Mouse (Mus musculus): ENCODE data around the gene Il12a. TPM values are rescaled to one million over a fixed set of nuclear protein-coding genes. Genes with fewer than 3 reads are reported as not detected.

Gene Il12a
- not detected in 2 replicates for polyA plus RNA-seq (2015; fragmentation: Nextera tagmentation; extraction: Ambion mirVana)

- no peaks in the 10 kb centered on the region for H3K36me3 ChIP-seq (ENCODE audit: control insufficient read depth, insufficient read depth)
- peak within 1 kb of the TSS; percentile 31 for H3K4me3 ChIP-seq (ENCODE audit: low read length)
- H3K9me3 ChIP-seq (replicated peaks; ENCODE audit: control insufficient read depth, low read length) = no peaks in the 10 kb centered on the region
- ATAC-seq (replicated peaks; ENCODE audit: extremely low read depth, insufficient read depth, low FRiP score) = no peak
- no peak within 1 kb of the TSS for H3K27ac ChIP-seq (ENCODE audit: low read length)
- 84% methylated on average over 4 of the region's 4 CpGs for WGBS
- peak within 1 kb of the TSS; percentile 61 for H3K4me2 ChIP-seq (ENCODE audit: low read depth, low read length)
- H3K9ac ChIP-seq (ENCODE audit: low read length) = peak within 1 kb of the TSS; percentile 35; the same call in 1 of the 2 replicates
- H3K4me1 ChIP-seq (ENCODE audit: control insufficient read depth, insufficient read depth, low read length) = peaks cover 10% of the 10 kb centered on the region
- H3K27me3 ChIP-seq (ENCODE audit: control insufficient read depth, insufficient read depth, low read length) = no peaks in the 10 kb centered on the region
Measured at GRCm38 (mm10) chr3:68690344-68690743, at the start of gene Il12a. Gene Il12a (plus strand): TSS chr3:68690644.

- Histone ChIP-seq H3K27me3 (ENCODE audit: control insufficient read depth, insufficient read depth, low read length) (no peaks in the 10 kb centered on the region), H3K9me3 (replicated peaks; ENCODE audit: control insufficient read depth, low read length) (0 out of 2 replicates have a peak, but pooled peaks cover 3% of the 10 kb centered on the region), H3K36me3 (ENCODE audit: control insufficient read depth, insufficient read depth) (no peaks in the 10 kb centered on the region), H3K4me2 (ENCODE audit: low read depth, low read length) (no peak overlapping the region), H3K4me3 (ENCODE audit: low read length) (no peak overlapping the region), H3K9ac (ENCODE audit: low read length) (no peak overlapping the region), H3K4me1 (ENCODE audit: control insufficient read depth, insufficient read depth, low read length) (no peaks in the 10 kb centered on the region), H3K27ac (ENCODE audit: low read length) (no peak overlapping the region)
- no peak for ATAC-seq (replicated peaks; ENCODE audit: extremely low read depth, insufficient read depth, low FRiP score)
- 80% methylated on average over 7 of the region's 7 CpGs for WGBS
Measured at GRCm38 (mm10) chr3:68642935-68643334, 47.5 kb upstream of the Il12a start.

GRCm38 (mm10) chr3:68646387-68647130 lies 43.9 kb upstream of the Il12a start:
- Histone ChIP-seq H3K9ac (ENCODE audit: low read length) (no peak overlapping the region), H3K27ac (ENCODE audit: low read length) (no peak overlapping the region), H3K4me2 (ENCODE audit: low read depth, low read length) (no peak overlapping the region), H3K4me1 (ENCODE audit: control insufficient read depth, insufficient read depth, low read length) (no peaks in the 10 kb centered on the region), H3K4me3 (ENCODE audit: low read length) (no peak overlapping the region), H3K9me3 (replicated peaks; ENCODE audit: control insufficient read depth, low read length) (0 out of 2 replicates have a peak, but pooled peaks cover 3% of the 10 kb centered on the region), H3K36me3 (ENCODE audit: control insufficient read depth, insufficient read depth) (no peaks in the 10 kb centered on the region), H3K27me3 (ENCODE audit: control insufficient read depth, insufficient read depth, low read length) (no peaks in the 10 kb centered on the region)
- 74% methylated on average over 6 of the region's 6 CpGs for WGBS
- ATAC-seq (replicated peaks; ENCODE audit: extremely low read depth, insufficient read depth, low FRiP score) = no peak

GRCm38 (mm10) chr3:68647282-68647681 lies 43.2 kb upstream of the Il12a start:
- Histone ChIP-seq H3K27me3 (ENCODE audit: control insufficient read depth, insufficient read depth, low read length) (no peaks in the 10 kb centered on the region), H3K27ac (ENCODE audit: low read length) (no peak overlapping the region), H3K9ac (ENCODE audit: low read length) (no peak overlapping the region), H3K4me1 (ENCODE audit: control insufficient read depth, insufficient read depth, low read length) (no peaks in the 10 kb centered on the region), H3K4me2 (ENCODE audit: low read depth, low read length) (no peak overlapping the region), H3K9me3 (replicated peaks; ENCODE audit: control insufficient read depth, low read length) (0 out of 2 replicates have a peak, but pooled peaks cover 3% of the 10 kb centered on the region), H3K4me3 (ENCODE audit: low read length) (no peak overlapping the region), H3K36me3 (ENCODE audit: control insufficient read depth, insufficient read depth) (no peaks in the 10 kb centered on the region)
- 77% methylated on average over 3 of the region's 3 CpGs for WGBS
- no peak for ATAC-seq (replicated peaks; ENCODE audit: extremely low read depth, insufficient read depth, low FRiP score)

- Histone ChIP-seq H3K4me2 (ENCODE audit: low read depth, low read length) (no peak overlapping the region), H3K27ac (ENCODE audit: low read length) (no peak overlapping the region), H3K4me3 (ENCODE audit: low read length) (no peak overlapping the region), H3K4me1 (ENCODE audit: control insufficient read depth, insufficient read depth, low read length) (no peaks in the 10 kb centered on the region), H3K9ac (ENCODE audit: low read length) (no peak overlapping the region), H3K9me3 (replicated peaks; ENCODE audit: control insufficient read depth, low read length) (no peaks in the 10 kb centered on the region), H3K36me3 (ENCODE audit: control insufficient read depth, insufficient read depth) (no peaks in the 10 kb centered on the region), H3K27me3 (ENCODE audit: control insufficient read depth, insufficient read depth, low read length) (no peaks in the 10 kb centered on the region)
- WGBS = 87% methylated on average over 3 of the region's 3 CpGs
- no peak for ATAC-seq (replicated peaks; ENCODE audit: extremely low read depth, insufficient read depth, low FRiP score)
Measured at GRCm38 (mm10) chr3:68650251-68650650, 40.2 kb upstream of the Il12a start.

- 0 out of 2 replicates have a peak, but pooled peaks cover 6% of the 10 kb centered on the region for H3K4me1 ChIP-seq (ENCODE audit: control insufficient read depth, insufficient read depth, low read length)
- 66% methylated on average over 4 of the region's 4 CpGs for WGBS
- ATAC-seq (replicated peaks; ENCODE audit: extremely low read depth, insufficient read depth, low FRiP score) = no peak
Measured at GRCm38 (mm10) chr3:68656607-68657352, 33.7 kb upstream of the Il12a start.

GRCm38 (mm10) chr3:68657589-68658245 lies 32.7 kb upstream of the Il12a start:
- Histone ChIP-seq H3K9ac (ENCODE audit: low read length) (no peak overlapping the region), H3K27me3 (ENCODE audit: control insufficient read depth, insufficient read depth, low read length) (no peaks in the 10 kb centered on the region), H3K27ac (ENCODE audit: low read length) (no peak overlapping the region), H3K36me3 (ENCODE audit: control insufficient read depth, insufficient read depth) (no peaks in the 10 kb centered on the region), H3K4me1 (ENCODE audit: control insufficient read depth, insufficient read depth, low read length) (0 out of 2 replicates have a peak, but pooled peaks cover 6% of the 10 kb centered on the region), H3K4me3 (ENCODE audit: low read length) (no peak overlapping the region), H3K4me2 (ENCODE audit: low read depth, low read length) (peak overlapping the region; percentile 6; the same call in 1 of the 2 replicates), H3K9me3 (replicated peaks; ENCODE audit: control insufficient read depth, low read length) (no peaks in the 10 kb centered on the region)
- ATAC-seq (replicated peaks; ENCODE audit: extremely low read depth, insufficient read depth, low FRiP score) = no peak
- WGBS = 9% methylated on average over 9 of the region's 9 CpGs

More at GRCm38 (mm10) chr3:68656607-68657352, 33.7 kb upstream of the Il12a start:
- Histone ChIP-seq H3K9me3 (replicated peaks; ENCODE audit: control insufficient read depth, low read length) (no peaks in the 10 kb centered on the region), H3K27ac (ENCODE audit: low read length) (no peak overlapping the region), H3K9ac (ENCODE audit: low read length) (no peak overlapping the region), H3K36me3 (ENCODE audit: control insufficient read depth, insufficient read depth) (no peaks in the 10 kb centered on the region), H3K4me3 (ENCODE audit: low read length) (no peak overlapping the region), H3K4me2 (ENCODE audit: low read depth, low read length) (no peak overlapping the region), H3K27me3 (ENCODE audit: control insufficient read depth, insufficient read depth, low read length) (no peaks in the 10 kb centered on the region)

GRCm38 (mm10) chr3:68659996-68660395 lies 30.4 kb upstream of the Il12a start:
- no peak for ATAC-seq (replicated peaks; ENCODE audit: extremely low read depth, insufficient read depth, low FRiP score)
- Histone ChIP-seq H3K4me1 (ENCODE audit: control insufficient read depth, insufficient read depth, low read length) (0 out of 2 replicates have a peak, but pooled peaks cover 6% of the 10 kb centered on the region), H3K4me2 (ENCODE audit: low read depth, low read length) (no peak overlapping the region), H3K4me3 (ENCODE audit: low read length) (no peak overlapping the region), H3K9me3 (replicated peaks; ENCODE audit: control insufficient read depth, low read length) (no peaks in the 10 kb centered on the region), H3K36me3 (ENCODE audit: control insufficient read depth, insufficient read depth) (no peaks in the 10 kb centered on the region), H3K27ac (ENCODE audit: low read length) (no peak overlapping the region), H3K9ac (ENCODE audit: low read length) (no peak overlapping the region), H3K27me3 (ENCODE audit: control insufficient read depth, insufficient read depth, low read length) (no peaks in the 10 kb centered on the region)
- 91% methylated on average over 6 of the region's 6 CpGs for WGBS
